Mouse (Mus musculus): ENCODE measurements around the gene Aif1.

DNA sequence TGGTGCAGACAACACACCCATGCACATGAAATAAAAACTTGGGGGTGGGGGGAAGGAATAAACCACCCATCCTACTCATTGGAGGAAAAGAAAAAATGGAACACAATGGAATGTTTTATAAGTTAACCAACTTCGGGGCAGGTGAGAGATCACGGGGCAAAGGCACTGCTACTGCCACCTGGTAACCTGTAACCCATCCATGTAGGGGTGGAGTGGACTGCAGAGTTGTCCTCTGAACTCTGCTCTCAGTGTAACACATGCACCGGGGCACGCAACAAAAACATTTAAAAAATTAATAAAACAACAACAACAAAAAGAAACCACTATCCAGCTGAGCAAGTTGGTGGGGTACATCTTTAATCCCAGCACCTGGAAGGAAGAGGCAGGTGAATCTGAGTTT, 23.7 kb downstream of the Aif1 start:
- TF ChIP-seq MYB (IDR thresholded peaks at IDR 0.05; ENCODE audit: low read depth, low read length): no peak
- TF ChIP-seq POLR2A (IDR thresholded peaks at IDR 0.05; ENCODE audit: control insufficient read depth in 1 of 2, insufficient read depth in 1 of 2, low read depth in 1 of 2, low read length in 2 of 2, poor library complexity in 1 of 2): no peak
- TF ChIP-seq CTCF (IDR thresholded peaks at IDR 0.05 in 2 of 3, conservative IDR thresholded peaks at IDR 0.05 in 1 of 3; ENCODE audit: control insufficient read depth in 1 of 3, insufficient read depth in 1 of 3, low read depth in 2 of 3, low read length in 3 of 3, poor library complexity in 1 of 3, severe bottlenecking in 1 of 3): no peak
- no peak for TF ChIP-seq GATA1 (IDR thresholded peaks at IDR 0.05; ENCODE audit: low read depth, low read length)
- TF ChIP-seq ETS1 (IDR thresholded peaks at IDR 0.05; ENCODE audit: low read depth, low read length): no peak
- no peak for TF ChIP-seq MAX (IDR thresholded peaks at IDR 0.05; ENCODE audit: low read length)
- TF ChIP-seq TCF12 (IDR thresholded peaks at IDR 0.05; ENCODE audit: low read depth, low read length): no peak
